Mouse (Mus musculus): ENCODE results near the gene Canx. TPM values are rescaled to one million over a fixed set of nuclear protein-coding genes. Genes with fewer than 3 reads are reported as not detected.

Canx gene
- polyA plus RNA-seq, 1 experiment from 2014 or later = 130 TPM

GRCm38 (mm10) chr11:50265931-50266330, 59.5 kb downstream of the Canx start:
- H3K36me3 ChIP-seq (replicated peaks; ENCODE audit: insufficient read depth, low read length) = peaks cover 47% of the 10 kb centered on the region
- no peak overlapping the region for H3K9ac ChIP-seq (replicated peaks)
- ATAC-seq (no peak), DNase-seq (no peak)
- no peak for TF ChIP-seq CTCF (IDR thresholded peaks at IDR 0.05; ENCODE audit: low read depth)
- no peaks in the 10 kb centered on the region for H3K9me3 ChIP-seq (ENCODE audit: low read length)
- H3K4me2 ChIP-seq (ENCODE audit: low read depth, low read length) = no peak overlapping the region
- H3K27ac ChIP-seq (ENCODE audit: low read depth) = no peak overlapping the region
- H3K27me3 ChIP-seq (ENCODE audit: insufficient read depth, low read length) = no peaks in the 10 kb centered on the region
- WGBS (ENCODE audit: insufficient replicate concordance) = 83% methylated on average over 8 of the region's 8 CpGs
- H3K4me3 ChIP-seq (ENCODE audit: low read depth, low read length) = no peak overlapping the region
- H3K4me1 ChIP-seq (ENCODE audit: insufficient read depth) = no peaks in the 10 kb centered on the region

- Histone ChIP-seq H3K4me2 (ENCODE audit: low read depth, low read length) (no peak overlapping the region), H3K27me3 (ENCODE audit: insufficient read depth, low read length) (no peaks in the 10 kb centered on the region), H3K4me3 (ENCODE audit: low read depth, low read length) (no peak overlapping the region), H3K36me3 (replicated peaks; ENCODE audit: insufficient read depth, low read length) (peaks cover 68% of the 10 kb centered on the region), H3K27ac (ENCODE audit: low read depth) (no peak overlapping the region), H3K9me3 (ENCODE audit: low read length) (no peaks in the 10 kb centered on the region), H3K4me1 (ENCODE audit: insufficient read depth) (no peaks in the 10 kb centered on the region), H3K9ac (replicated peaks) (no peak overlapping the region)
- no peak for TF ChIP-seq EP300 (IDR thresholded peaks at IDR 0.05; ENCODE audit: low read depth)
- no peak for TF ChIP-seq CTCF (IDR thresholded peaks at IDR 0.05; ENCODE audit: low read depth)
- ATAC-seq = no peak
- WGBS (ENCODE audit: insufficient replicate concordance) = 86% methylated on average over 3 of the region's 3 CpGs
- DNase-seq = no peak
Measured at GRCm38 (mm10) chr11:50263198-50263597, 62.3 kb downstream of the Canx start.

- H3K4me1 ChIP-seq (ENCODE audit: insufficient read depth) = no peaks in the 10 kb centered on the region
- H3K4me2 ChIP-seq (ENCODE audit: low read depth, low read length) = no peak overlapping the region
- ATAC-seq (no peak), DNase-seq (no peak)
- H3K9me3 ChIP-seq (ENCODE audit: low read length) = no peaks in the 10 kb centered on the region
- TF ChIP-seq CTCF (IDR thresholded peaks at IDR 0.05; ENCODE audit: low read depth) (peak; percentile 55), EP300 (IDR thresholded peaks at IDR 0.05; ENCODE audit: low read depth) (no peak)
- H3K36me3 ChIP-seq (replicated peaks; ENCODE audit: insufficient read depth, low read length) = peaks cover 80% of the 10 kb centered on the region
- no peaks in the 10 kb centered on the region for H3K27me3 ChIP-seq (ENCODE audit: insufficient read depth, low read length)
- no peak overlapping the region for H3K4me3 ChIP-seq (ENCODE audit: low read depth, low read length)
- H3K9ac ChIP-seq (replicated peaks) = no peak overlapping the region
- WGBS (ENCODE audit: insufficient replicate concordance) = 84% methylated on average over 4 of the region's 4 CpGs
- H3K27ac ChIP-seq (ENCODE audit: low read depth) = no peak overlapping the region
Measured at GRCm38 (mm10) chr11:50262020-50262419, 63.5 kb downstream of the Canx start.

- ATAC-seq (no peak), DNase-seq (no peak)
- Histone ChIP-seq H3K4me1 (ENCODE audit: insufficient read depth) (no peaks in the 10 kb centered on the region), H3K9me3 (ENCODE audit: low read length) (no peaks in the 10 kb centered on the region), H3K27ac (ENCODE audit: low read depth) (no peak overlapping the region), H3K36me3 (replicated peaks; ENCODE audit: insufficient read depth, low read length) (peaks cover 65% of the 10 kb centered on the region), H3K4me2 (ENCODE audit: low read depth, low read length) (no peak overlapping the region), H3K4me3 (ENCODE audit: low read depth, low read length) (no peak overlapping the region), H3K9ac (replicated peaks) (no peak overlapping the region), H3K27me3 (ENCODE audit: insufficient read depth, low read length) (no peaks in the 10 kb centered on the region)
- WGBS (ENCODE audit: insufficient replicate concordance) = 80% methylated on average over 7 of the region's 7 CpGs
- TF ChIP-seq CTCF (IDR thresholded peaks at IDR 0.05; ENCODE audit: low read depth) = no peak
Measured at GRCm38 (mm10) chr11:50258310-50258709, 67.2 kb downstream of the Canx start.

- TF ChIP-seq EP300 (IDR thresholded peaks at IDR 0.05; ENCODE audit: low read depth) = no peak
- no peak for TF ChIP-seq CTCF (IDR thresholded peaks at IDR 0.05; ENCODE audit: low read depth)
- Histone ChIP-seq H3K27me3 (ENCODE audit: insufficient read depth, low read length) (no peaks in the 10 kb centered on the region), H3K4me1 (ENCODE audit: insufficient read depth) (no peaks in the 10 kb centered on the region), H3K9ac (replicated peaks) (no peak overlapping the region), H3K27ac (ENCODE audit: low read depth) (no peak overlapping the region), H3K4me2 (ENCODE audit: low read depth, low read length) (no peak overlapping the region), H3K36me3 (replicated peaks; ENCODE audit: insufficient read depth, low read length) (peaks cover 50% of the 10 kb centered on the region), H3K4me3 (ENCODE audit: low read depth, low read length) (no peak overlapping the region), H3K9me3 (ENCODE audit: low read length) (no peaks in the 10 kb centered on the region)
- ATAC-seq = no peak
- 62% methylated on average over 7 of the region's 7 CpGs for WGBS (ENCODE audit: insufficient replicate concordance)
- no peak for DNase-seq
Measured at GRCm38 (mm10) chr11:50256615-50257014, 68.9 kb downstream of the Canx start.

- no peaks in the 10 kb centered on the region for H3K9me3 ChIP-seq (ENCODE audit: low read length)
- TF ChIP-seq CTCF (IDR thresholded peaks at IDR 0.05; ENCODE audit: low read depth) = no peak
- no peak for TF ChIP-seq EP300 (IDR thresholded peaks at IDR 0.05; ENCODE audit: low read depth)
- WGBS (ENCODE audit: insufficient replicate concordance) = 90% methylated on average over 12 of the region's 12 CpGs
- no peaks in the 10 kb centered on the region for H3K27me3 ChIP-seq (ENCODE audit: insufficient read depth, low read length)
- H3K4me2 ChIP-seq (ENCODE audit: low read depth, low read length) = no peak overlapping the region
- no peak overlapping the region for H3K4me3 ChIP-seq (ENCODE audit: low read depth, low read length)
- no peaks in the 10 kb centered on the region for H3K4me1 ChIP-seq (ENCODE audit: insufficient read depth)
- no peak for ATAC-seq
- no peak for DNase-seq
- no peak overlapping the region for H3K9ac ChIP-seq (replicated peaks)
- no peak overlapping the region for H3K27ac ChIP-seq (ENCODE audit: low read depth)
- H3K36me3 ChIP-seq (replicated peaks; ENCODE audit: insufficient read depth, low read length) = peaks cover 32% of the 10 kb centered on the region
Measured at GRCm38 (mm10) chr11:50254010-50254580, 71.4 kb downstream of the Canx start.

GRCm38 (mm10) chr11:50253393-50253792, 72.1 kb downstream of the Canx start:
- no peak for ATAC-seq
- DNase-seq = no peak
- Histone ChIP-seq H3K27me3 (ENCODE audit: insufficient read depth, low read length) (no peaks in the 10 kb centered on the region), H3K36me3 (replicated peaks; ENCODE audit: insufficient read depth, low read length) (peaks cover 26% of the 10 kb centered on the region), H3K9ac (replicated peaks) (no peak overlapping the region), H3K4me3 (ENCODE audit: low read depth, low read length) (no peak overlapping the region), H3K4me1 (ENCODE audit: insufficient read depth) (no peaks in the 10 kb centered on the region), H3K4me2 (ENCODE audit: low read depth, low read length) (no peak overlapping the region), H3K9me3 (ENCODE audit: low read length) (no peaks in the 10 kb centered on the region), H3K27ac (ENCODE audit: low read depth) (no peak overlapping the region)
- 93% methylated on average over 1 of the region's 1 CpGs for WGBS (ENCODE audit: insufficient replicate concordance)
- TF ChIP-seq EP300 (IDR thresholded peaks at IDR 0.05; ENCODE audit: low read depth) (no peak), CTCF (IDR thresholded peaks at IDR 0.05; ENCODE audit: low read depth) (no peak)

Measured in liver, postnatal 0 days (tissue).